Mouse (Mus musculus) bone marrow, adult 2 months (tissue): ENCODE measurements around the gene Asic4.

Experiments used
- CTCF ChIP-seq: fragments of 200-500 bp; IDR thresholded peaks from 2 replicates; pipeline ENCODE4 v1.5.1; 2011; ENCODE audit warnings: low read length, control low read depth; ENCODE audit not compliant: control insufficient read depth, insufficient read depth
- POLR2A ChIP-seq: fragments of 200-500 bp; IDR thresholded peaks from 2 replicates; pipeline ENCODE4 v1.6.1; 2011; ENCODE audit warnings: low read depth, mild to moderate bottlenecking, control low read depth, low read length, borderline replicate concordance; ENCODE audit not compliant: control insufficient read depth

DNA sequence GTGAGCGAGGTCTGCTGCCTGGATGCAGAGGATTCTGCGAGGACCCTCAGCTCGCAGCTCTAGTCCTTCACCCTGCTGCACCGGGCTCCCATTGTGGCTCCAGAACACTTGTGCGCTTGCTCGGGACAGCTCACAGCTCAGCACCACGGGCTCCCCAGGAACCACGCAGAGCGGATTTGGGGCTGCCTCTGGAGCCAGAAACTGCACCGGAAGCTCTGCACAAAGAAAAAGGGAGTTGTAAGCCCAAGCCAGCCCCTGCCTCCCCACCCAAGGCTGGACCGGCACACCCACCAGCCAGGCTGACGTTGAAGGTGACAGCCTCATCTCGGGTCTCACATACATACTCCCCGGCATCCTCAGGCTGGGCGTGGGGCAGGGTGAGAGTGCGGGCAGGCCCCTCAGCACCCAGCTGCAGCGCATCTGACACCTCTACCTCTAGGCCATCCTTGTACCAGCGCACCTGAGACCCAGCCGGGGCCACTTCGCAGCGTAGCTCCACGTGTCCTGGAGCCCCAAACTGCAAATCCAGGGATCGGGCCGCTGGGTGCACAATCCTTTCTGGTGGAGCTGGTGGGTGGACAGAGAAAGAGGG lies 42.4 kb downstream of the Asic4 start:
- TF ChIP-seq CTCF (no peak), POLR2A (no peak)
